Mouse (Mus musculus) erythroblast, embryonic 14.5 days (primary cell): ENCODE measurements around the gene Bnip2.

ENCODE experiments used
- GATA1 ChIP-seq: IDR thresholded peaks from 2 replicates; pipeline ENCODE4 v1.6.1; 2012; ENCODE audit warnings: low read length, inconsistent platforms, mixed read lengths
- TAL1 ChIP-seq: IDR thresholded peaks from 3 replicates; pipeline ENCODE4 v1.6.1; 2012; ENCODE audit warnings: low read length, inconsistent platforms, mixed read lengths

GRCm38 (mm10) chr9:70048751-70049415 lies 59.6 kb downstream of the Bnip2 start:
- TF ChIP-seq GATA1 (no peak), TAL1 (no peak)
